Mouse (Mus musculus) mouse embryonic stem cell (cell line): ENCODE results near the gene Sufu.

ENCODE experiments used
- in situ Hi-C, 2 experiments: fragments of 300-500 bp; cut with MboI; formaldehyde crosslinking; loops; 1 replicate in 1 of 2; 3 replicates in 1 of 2; pipeline ENCODE4 v1.14.3; 2019 to 2020; ENCODE audit warnings: low sequenced_read_pairs in 2 of 2, low pct_unique_long_range_greater_than_20kb in 1 of 2, mixed read lengths in 1 of 2; ENCODE audit not compliant: unreplicated experiment in 1 of 2

The Sufu gene

GRCm38 (mm10) chr19:46531071-46532030 lies 134.7 kb downstream of the Sufu start:
- in situ Hi-C loops = no loop called here

- in situ Hi-C loops = no loop called here
Measured at GRCm38 (mm10) chr19:46532031-46532688, 135.5 kb downstream of the Sufu start.

- in situ Hi-C loops = no loop called here
Measured at GRCm38 (mm10) chr19:46533066-46533465, 136.4 kb downstream of the Sufu start.

- in situ Hi-C loops = no loop called here
Measured at GRCm38 (mm10) chr19:46533525-46533924, 136.8 kb downstream of the Sufu start.

GRCm38 (mm10) chr19:46534542-46535098 lies 137.9 kb downstream of the Sufu start:
- in situ Hi-C loops = no loop called here

GRCm38 (mm10) chr19:46537357-46537756 lies 140.7 kb downstream of the Sufu start:
- in situ Hi-C loops = no loop called here

- in situ Hi-C loops = no loop called here
Measured at GRCm38 (mm10) chr19:46538213-46538612, 141.5 kb downstream of the Sufu start.
